Mouse (Mus musculus): ENCODE results near the gene Amer3. TPM values are rescaled to one million over a fixed set of nuclear protein-coding genes. Genes with fewer than 3 reads are reported as not detected.

The Amer3 gene
- polyA plus RNA-seq, 1 experiment from 2014 or later: 0.10 TPM

- 76% methylated on average over 18 of the region's 18 CpGs for WGBS
- Histone ChIP-seq H3K9me3 (no peaks in the 10 kb centered on the region), H3K36me3 (no peaks in the 10 kb centered on the region), H3K4me1 (peaks cover 14% of the 10 kb centered on the region), H3K4me3 (no peak overlapping the region), H3K27me3 (ENCODE audit: insufficient read depth, poor library complexity, severe bottlenecking) (0 out of 2 replicates have a peak, but pooled peaks cover 13% of the 10 kb centered on the region), H3K27ac (no peak overlapping the region)
- no peak for DNase-seq (ENCODE audit: low spot score)
These were observed 56.3 kb downstream of the Amer3 start for GRCm38 (mm10) chr1:34635711-34636110.

Other genes with a start within 250 kb of the Amer3 start
- gene Ccdc115, start 140.0 kb upstream of the Amer3 start, polyA plus RNA-seq (2016; fragmentation: Nextera tagmentation; extraction: Ambion mirVana): 52.5 and 60.2 TPM in 2 replicates
- 97.6 and 113 TPM in 2 replicates for gene Imp4, start 139.8 kb upstream of the Amer3 start, polyA plus RNA-seq (2016; fragmentation: Nextera tagmentation; extraction: Ambion mirVana)
- 8.1 and 9.1 TPM in 2 replicates for gene Ptpn18, start 119.9 kb upstream of the Amer3 start, polyA plus RNA-seq (2016; fragmentation: Nextera tagmentation; extraction: Ambion mirVana)
- not detected in 2 replicates for gene Prss39, start 81.2 kb upstream of the Amer3 start, polyA plus RNA-seq (2016; fragmentation: Nextera tagmentation; extraction: Ambion mirVana)
- gene Cfc1, start 44.0 kb upstream of the Amer3 start, polyA plus RNA-seq (2016; fragmentation: Nextera tagmentation; extraction: Ambion mirVana): 1.5 and 2.0 TPM in 2 replicates
- 0.13 TPM in 1 of 2 replicates, not detected in the other for gene Prss40, start 18.7 kb upstream of the Amer3 start, polyA plus RNA-seq (2016; fragmentation: Nextera tagmentation; extraction: Ambion mirVana)

Measured in heart, embryonic 10.5 days (tissue).